8 mouse cellular contexts compared by ENCODE assay signal in genomic region chr2:25224766-25225752, GRCm38 (mm10). TPM values are rescaled to one million over a fixed set of nuclear protein-coding genes. Genes with fewer than 3 reads are reported as not detected.
DNase-seq lines count a peak whose midpoint lies in the region; ATAC-seq lines count a peak whose summit lies in the region.

No protein-coding gene starts in this region.

- peak overlapping the region; percentile 66 for H3K9ac ChIP-seq in hindbrain, embryonic 14.5 days

- ATAC-seq in hindbrain, embryonic 14.5 days (ENCODE audit: low FRiP score): peak; percentile 97

- DNase-seq in WW6 (ENCODE audit: low read depth, low spot score): peak; percentile 97
- DNase-seq in cerebellum, postnatal 4 days (ENCODE audit: low spot score in 2 of 2): peak; percentile 92 to 95
- DNase-seq in frontal cortex, postnatal 36 days (ENCODE audit: low spot score in 2 of 2): peak; percentile 99 to 100
- DNase-seq in hindbrain, embryonic 14.5 days (ENCODE audit: low spot score): peak; percentile 99
- DNase-seq in layer of hippocampus, postnatal 25 days (ENCODE audit: extremely low spot score in 1 of 2, low spot score in 1 of 2): peak; percentile 81 to 92
- DNase-seq in lung, postnatal 14 days: peak; percentile 96
- peak; percentile 96 for DNase-seq in ovary, postnatal 36 days (ENCODE audit: low spot score)
- DNase-seq in thymus, postnatal 25 days: peak; percentile 97

- H3K27me3 ChIP-seq in hindbrain, embryonic 14.5 days (ENCODE audit: control insufficient read depth, insufficient read depth, low read length): no peaks in the 10 kb centered on the region

- H3K4me2 ChIP-seq in hindbrain, embryonic 14.5 days (replicated peaks): peak overlapping the region; percentile 55

- H3K4me3 ChIP-seq in hindbrain, embryonic 14.5 days (replicated peaks; ENCODE audit: low read length): peak overlapping the region; percentile 89

- peak overlapping the region; percentile 95 for H3K27ac ChIP-seq in hindbrain, embryonic 14.5 days

- no peaks in the 10 kb centered on the region for H3K9me3 ChIP-seq in hindbrain, embryonic 14.5 days (ENCODE audit: control insufficient read depth, low read length)

- 2% methylated on average over 41 of the region's 41 CpGs for WGBS in hindbrain, embryonic 14.5 days

- H3K36me3 ChIP-seq in hindbrain, embryonic 14.5 days (replicated peaks; ENCODE audit: control insufficient read depth, insufficient read depth): peaks cover 9% of the 10 kb centered on the region

- H3K4me1 ChIP-seq in hindbrain, embryonic 14.5 days (replicated peaks; ENCODE audit: control insufficient read depth, insufficient read depth, low read length): peaks cover 18% of the 10 kb centered on the region

RNA-seq across cellular contexts. Expression of gene Tubb4b, which starts 0.6 kb away (rescaled TPM):
- polyA plus RNA-seq in hindbrain, embryonic 14.5 days (2014; fragmentation: Nextera tagmentation; extraction: Ambion mirVana): 382 and 411 TPM in 2 replicates
- total RNA-seq in layer of hippocampus, postnatal 25 days (2021): 100 to 1,000 TPM; 330 to 361 TPM

RNA-seq across cellular contexts. Expression of gene Fam166a, which starts 6.5 kb away (rescaled TPM):
- not detected in 2 replicates for polyA plus RNA-seq in hindbrain, embryonic 14.5 days (2014; fragmentation: Nextera tagmentation; extraction: Ambion mirVana)
- total RNA-seq in layer of hippocampus, postnatal 25 days (2021): under 1 TPM in 1 of 2 experiments, not detected in 1; 0.59 TPM

RNA-seq across cellular contexts. Expression of gene Slc34a3, which starts 9.1 kb away (rescaled TPM):
- not detected in 2 replicates for polyA plus RNA-seq in hindbrain, embryonic 14.5 days (2014; fragmentation: Nextera tagmentation; extraction: Ambion mirVana)
- not detected for total RNA-seq in layer of hippocampus, postnatal 25 days (2021)

RNA-seq across cellular contexts. Expression of gene Stpg3, which starts 10.6 kb away (rescaled TPM):
- not detected in 2 replicates for polyA plus RNA-seq in hindbrain, embryonic 14.5 days (2014; fragmentation: Nextera tagmentation; extraction: Ambion mirVana)
- total RNA-seq in layer of hippocampus, postnatal 25 days (2021): under 1 TPM in 1 of 2 experiments, not detected in 1; 0.32 TPM

RNA-seq across cellular contexts. Expression of gene Rnf224, which starts 11.5 kb away (rescaled TPM):
- not detected in 2 replicates for polyA plus RNA-seq in hindbrain, embryonic 14.5 days (2014; fragmentation: Nextera tagmentation; extraction: Ambion mirVana)
- not detected for total RNA-seq in layer of hippocampus, postnatal 25 days (2021)

Comparison
In these comparisons a context has a peak if more than half of its experiments do, and no peak if none do; other contexts are left out.
1. Peak in every context shown above with its lines: DNase-seq, ATAC-seq, H3K4me3 ChIP-seq and H3K27ac ChIP-seq.